Mouse (Mus musculus) ES-E14 (cell line): ENCODE measurements around the gene Hivep3.

Experiments used
- HCFC1 ChIP-seq: IDR thresholded peaks from 2 replicates; pipeline ENCODE4 v1.6.1; 2012; ENCODE audit warnings: low read length, inconsistent platforms, borderline replicate concordance; ENCODE audit not compliant: insufficient read depth
- ZC3H11A ChIP-seq: IDR thresholded peaks from 2 replicates; pipeline ENCODE4 v1.6.1; 2012; ENCODE audit warnings: low read depth, mild to moderate bottlenecking, inconsistent platforms, low read length, borderline replicate concordance

DNA sequence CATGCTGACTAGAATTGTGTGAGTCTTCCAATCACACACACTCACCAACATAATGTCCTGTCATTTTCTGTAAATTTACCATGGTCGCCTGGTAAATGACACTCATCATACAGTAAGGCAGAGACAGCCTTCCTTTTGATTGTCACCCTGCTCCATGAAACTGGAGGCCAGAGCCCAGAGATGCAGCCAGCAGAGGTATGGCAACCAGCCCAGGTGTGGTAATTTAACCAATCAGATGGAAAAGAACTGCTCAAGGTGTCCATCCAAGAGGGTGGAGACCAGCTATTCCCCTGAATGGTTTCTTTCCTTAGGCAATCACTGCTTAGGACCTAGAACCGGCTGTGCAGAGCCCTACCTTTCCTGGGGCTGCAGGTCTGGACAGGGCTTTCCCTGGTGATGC, 224.4 kb downstream of the Hivep3 start:
- TF ChIP-seq HCFC1: no peak
- no peak for TF ChIP-seq ZC3H11A
